Mouse (Mus musculus) bone marrow macrophage, adult 2 months (primary cell): ENCODE measurements around the gene Dkk3.

Experiments
- CTCF ChIP-seq: IDR thresholded peaks from 2 replicates; pipeline ENCODE4 v1.5.1; 2012; ENCODE audit warnings: low read depth, mild to moderate bottlenecking, low read length, moderate library complexity
- POLR2A ChIP-seq: IDR thresholded peaks from 2 replicates; pipeline ENCODE4 v1.6.1; 2012; ENCODE audit warnings: mild to moderate bottlenecking, low read depth, low read length, borderline replicate concordance

- TF ChIP-seq POLR2A: no peak
- no peak for TF ChIP-seq CTCF
Measured at GRCm38 (mm10) chr7:112192237-112192636, 33.4 kb upstream of the Dkk3 start.
